Mouse (Mus musculus) E14TG2a.4 (cell line): ENCODE measurements at regions not wholly inside any gene's neighbourhood (a gene's known extent, or its start where the extent isn't known, plus 50 kb on each side); places are given as distances from the start of the nearest gene placed in this dataset.

Source experiments
- CTCF ChIP-seq: conservative IDR thresholded peaks from 2 replicates; pipeline ENCODE4 v1.5.1; 2014; ENCODE audit warnings: low read length
- NANOG ChIP-seq: IDR thresholded peaks from 2 replicates; pipeline ENCODE4 v1.6.1; 2014; ENCODE audit warnings: borderline replicate concordance, low read length, mixed read lengths
- POU5F1 ChIP-seq: IDR thresholded peaks from 2 replicates; pipeline ENCODE4 v1.6.1; 2014; ENCODE audit warnings: low read length, borderline replicate concordance

DNA sequence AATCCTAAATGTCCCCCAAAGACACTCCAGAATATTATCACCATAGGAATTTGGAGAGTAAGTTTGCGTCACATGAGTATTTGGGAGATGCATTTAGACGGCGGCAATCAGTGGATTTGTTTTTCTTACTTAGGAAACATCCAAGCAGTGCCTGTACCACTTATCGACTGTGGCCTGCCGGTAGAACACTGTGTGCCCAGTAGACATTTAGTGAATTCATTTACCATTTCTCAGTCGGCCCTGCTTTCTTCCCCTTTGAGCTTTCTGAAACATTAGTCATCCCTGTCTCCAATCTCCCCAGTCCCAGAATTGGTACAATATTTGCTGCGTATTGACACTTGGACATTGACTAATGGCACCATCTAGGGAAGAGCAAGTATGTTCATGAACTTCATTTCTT, 391.7 kb upstream of the Tmpo start:
- TF ChIP-seq CTCF: no peak
- TF ChIP-seq NANOG: no peak
- no peak for TF ChIP-seq POU5F1
